Mouse (Mus musculus) liver, postnatal 0 days (tissue): ENCODE measurements at regions not wholly inside any gene's neighbourhood (a gene's known extent, or its start where the extent isn't known, plus 50 kb on each side); places are given as distances from the start of the nearest gene placed in this dataset.

ENCODE experiments used
- ATAC-seq: fragments of 200-750 bp; cut with Nextera tagmentation; 2 replicates; pipeline ENCODE4 v1.8.0; 2017; ENCODE audit warnings: mild to moderate bottlenecking, moderate library complexity
- DNase-seq: peaks from one replicate; pipeline ENCODE4 v3.0.0-alpha.2; 2016
- H3K27ac ChIP-seq: fragments of 300-500 bp; sonication (generic); 2 replicates; pipeline ENCODE4 v1.5.1; 2014; ENCODE audit warnings: antibody characterized with exemption, moderate library complexity, mild to moderate bottlenecking, low read depth
- H3K27me3 ChIP-seq: fragments of 300-500 bp; sonication (generic); 2 replicates; pipeline ENCODE4 v1.6.1; 2014; ENCODE audit warnings: low read length, control low read depth, mixed read lengths; ENCODE audit not compliant: insufficient read depth
- H3K36me3 ChIP-seq: fragments of 300-500 bp; sonication (generic); replicated peaks from 2 replicates; pipeline ENCODE4 v1.6.1; 2014; ENCODE audit warnings: mild to moderate bottlenecking, control low read depth, low read length, moderate library complexity, mixed read lengths; ENCODE audit not compliant: insufficient read depth
- H3K4me1 ChIP-seq: fragments of 300-500 bp; sonication (generic); 2 replicates; pipeline ENCODE4 v1.6.1; 2014; ENCODE audit warnings: antibody characterized with exemption, mild to moderate bottlenecking, control low read depth; ENCODE audit not compliant: insufficient read depth
- H3K4me2 ChIP-seq: fragments of 300-500 bp; sonication (generic); 2 replicates; pipeline ENCODE4 v1.6.1; 2014; ENCODE audit warnings: low read depth, mild to moderate bottlenecking, low read length, moderate library complexity, mixed read lengths
- H3K4me3 ChIP-seq: fragments of 300-500 bp; sonication (generic); 2 replicates; pipeline ENCODE4 v1.5.1; 2014; ENCODE audit warnings: low read depth, low read length
- H3K9ac ChIP-seq: fragments of 300-500 bp; sonication (generic); replicated peaks from 2 replicates; pipeline ENCODE4 v1.6.1; 2014; ENCODE audit warnings: mild to moderate bottlenecking, moderate library complexity
- H3K9me3 ChIP-seq: fragments of 300-500 bp; sonication (generic); 2 replicates; pipeline ENCODE4 v1.6.1; 2016; ENCODE audit warnings: mild to moderate bottlenecking, control low read depth, low read length, mixed read lengths
- CTCF ChIP-seq: sonication (generic); IDR thresholded peaks from 2 replicates; pipeline ENCODE4 v1.5.1; 2016; ENCODE audit warnings: antibody characterized with exemption, low read depth
- EP300 ChIP-seq: IDR thresholded peaks from 2 replicates; pipeline ENCODE4 v1.6.1; 2016; ENCODE audit warnings: antibody characterized with exemption, low read depth, mild to moderate bottlenecking
- WGBS: fragments of 180-500 bp; shearing (Covaris S2); extraction: QIAGEN DNeasy Blood & Tissue Kit; methylation state at CpG from one replicate; pipeline ENCODE4 v1.1.7; 2014; ENCODE audit not compliant: insufficient replicate concordance; 5-methylcytosine and 5-hydroxymethylcytosine counted together

DNA sequence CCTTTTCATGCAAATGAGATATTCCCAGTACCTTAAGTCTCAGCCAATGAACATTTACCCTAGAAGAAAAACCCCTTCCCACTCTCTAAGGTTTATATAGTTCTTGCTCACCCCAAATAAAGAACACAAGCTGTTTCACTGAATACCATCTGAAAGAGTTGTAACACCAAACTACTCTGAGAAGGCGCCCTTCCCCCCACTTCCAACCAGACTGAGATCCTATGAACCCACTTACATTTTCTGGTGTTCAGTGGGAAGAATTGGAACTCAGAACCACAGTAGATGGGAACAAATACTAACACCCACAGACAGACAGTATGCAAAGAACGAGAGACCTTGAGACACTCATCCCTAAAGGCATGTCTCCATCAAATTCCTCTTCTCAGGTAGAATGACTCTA, 65.4 kb upstream of the Smlr1 start:
- H3K36me3 ChIP-seq: no peaks in the 10 kb centered on the region
- TF ChIP-seq EP300: no peak
- TF ChIP-seq CTCF: no peak
- H3K4me2 ChIP-seq: no peak overlapping the region
- H3K27me3 ChIP-seq: no peaks in the 10 kb centered on the region
- 76% methylated on average over 2 of the region's 2 CpGs for WGBS
- no peak for ATAC-seq
- no peaks in the 10 kb centered on the region for H3K9me3 ChIP-seq
- H3K9ac ChIP-seq: no peak overlapping the region
- no peak for DNase-seq
- H3K4me3 ChIP-seq: no peak overlapping the region
- no peak overlapping the region for H3K27ac ChIP-seq
- no peaks in the 10 kb centered on the region for H3K4me1 ChIP-seq

DNA sequence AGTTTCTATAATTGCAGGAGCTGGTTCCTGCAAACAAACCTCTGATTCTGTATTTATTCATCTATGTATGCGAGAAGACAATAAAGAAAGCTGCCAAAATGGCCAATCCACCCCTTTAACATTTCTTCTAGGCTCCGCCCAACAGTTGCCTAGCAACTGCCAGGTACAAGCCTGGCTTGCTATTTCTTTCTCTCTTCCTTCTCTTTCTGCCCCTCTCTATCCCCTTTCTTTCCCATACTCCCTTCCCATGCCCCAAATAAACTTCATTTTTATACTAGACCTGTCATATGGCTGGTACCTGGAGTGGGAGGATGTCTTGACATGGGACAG, 53.2 kb upstream of the Smlr1 start:
- Histone ChIP-seq H3K9me3 (no peaks in the 10 kb centered on the region), H3K27me3 (no peaks in the 10 kb centered on the region), H3K27ac (no peak overlapping the region), H3K9ac (no peak overlapping the region), H3K4me3 (no peak overlapping the region), H3K36me3 (no peaks in the 10 kb centered on the region), H3K4me1 (no peaks in the 10 kb centered on the region), H3K4me2 (no peak overlapping the region)
- 79% methylated on average over 2 of the region's 2 CpGs for WGBS
- ATAC-seq (no peak), DNase-seq (no peak)
- no peak for TF ChIP-seq CTCF
- TF ChIP-seq EP300: no peak

DNA sequence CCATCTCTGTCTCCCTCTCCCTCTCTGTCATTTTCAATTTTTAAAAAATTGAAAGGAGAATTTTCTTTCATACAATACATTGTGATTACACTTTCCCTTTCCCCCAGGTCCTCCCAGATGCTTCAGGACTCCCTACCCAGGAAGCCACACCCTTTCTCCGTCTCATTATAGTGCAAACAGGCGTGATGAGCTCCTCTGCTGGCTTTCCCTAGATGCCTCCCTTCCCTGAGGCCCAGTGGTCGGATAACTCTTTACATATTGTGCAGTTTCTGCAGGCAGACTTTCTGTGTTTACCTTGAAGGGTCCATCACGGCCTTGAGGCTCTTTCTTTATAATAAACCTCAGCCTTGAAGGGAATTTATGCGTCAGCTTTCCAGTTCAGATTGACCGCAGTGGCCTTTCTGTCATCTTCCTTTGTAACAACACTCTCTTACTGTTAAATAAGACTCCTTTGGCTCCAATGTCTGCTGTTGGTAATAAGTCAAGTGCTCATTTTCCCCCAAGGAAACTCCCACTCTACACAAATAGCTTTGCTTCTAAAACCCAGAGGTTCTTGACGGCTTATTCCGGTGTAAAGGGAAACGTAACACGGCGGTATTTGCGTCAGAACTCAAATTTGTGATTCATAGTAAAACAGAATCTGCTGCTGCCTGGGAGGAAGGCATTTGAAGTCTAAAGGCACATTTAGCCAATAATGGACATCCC, 52.7 kb upstream of the Smlr1 start:
- no peak for DNase-seq
- no peaks in the 10 kb centered on the region for H3K27me3 ChIP-seq
- H3K36me3 ChIP-seq: no peaks in the 10 kb centered on the region
- no peak for ATAC-seq
- no peak overlapping the region for H3K4me2 ChIP-seq
- H3K27ac ChIP-seq: no peak overlapping the region
- TF ChIP-seq EP300 (no peak), CTCF (no peak)
- no peaks in the 10 kb centered on the region for H3K9me3 ChIP-seq
- H3K4me1 ChIP-seq: no peaks in the 10 kb centered on the region
- no peak overlapping the region for H3K9ac ChIP-seq
- WGBS: 80% methylated on average over 12 of the region's 12 CpGs
- H3K4me3 ChIP-seq: no peak overlapping the region
